Mouse (Mus musculus) midbrain, embryonic 14.5 days (tissue): ENCODE measurements around the gene Speer4c. TPM values are rescaled to one million over a fixed set of nuclear protein-coding genes. Genes with fewer than 3 reads are reported as not detected.
"Not testable (repeated sequence)": the region's sequence is repeated elsewhere in the genome, so short reads cannot be mapped to it uniquely, and the experiment has no call there.

Experiments used
- ATAC-seq: fragments of 200-750 bp; cut with Nextera tagmentation; 2 replicates; pipeline ENCODE4 v1.8.0; 2017; ENCODE audit warnings: moderate number of reproducible peaks, moderate library complexity; ENCODE audit not compliant: low FRiP score, low TSS enrichment
- DNase-seq: peaks from one replicate; pipeline ENCODE4 v3.0.0-alpha.2; 2015
- H3K27ac ChIP-seq: fragments of 300-500 bp; sonication (generic); replicated peaks from 2 replicates; pipeline ENCODE4 v1.5.1; 2014; ENCODE audit warnings: mild to moderate bottlenecking, low read depth, low read length, moderate library complexity
- H3K27me3 ChIP-seq: fragments of 300-500 bp; sonication (generic); 2 replicates; pipeline ENCODE4 v1.6.1; 2014; ENCODE audit warnings: low read length, control low read depth, mixed read lengths; ENCODE audit not compliant: control insufficient read depth, insufficient read depth
- H3K36me3 ChIP-seq: fragments of 300-500 bp; sonication (generic); 2 replicates; pipeline ENCODE4 v1.6.1; 2014; ENCODE audit warnings: low read length, control low read depth; ENCODE audit not compliant: control insufficient read depth, insufficient read depth
- H3K4me1 ChIP-seq: fragments of 300-500 bp; sonication (generic); 2 replicates; pipeline ENCODE4 v1.6.1; 2014; ENCODE audit warnings: mild to moderate bottlenecking, antibody characterized with exemption, low read length, control low read depth; ENCODE audit not compliant: control insufficient read depth, insufficient read depth
- H3K4me2 ChIP-seq: fragments of 300-500 bp; sonication (generic); 2 replicates; pipeline ENCODE4 v1.6.1; 2014; ENCODE audit warnings: mild to moderate bottlenecking, low read length, moderate library complexity
- H3K4me3 ChIP-seq: fragments of 300-500 bp; sonication (generic); replicated peaks from 2 replicates; pipeline ENCODE4 v1.5.1; 2014; ENCODE audit warnings: low read depth, low read length
- H3K9ac ChIP-seq: fragments of 300-500 bp; sonication (generic); replicated peaks from 2 replicates; pipeline ENCODE4 v1.6.1; 2014; ENCODE audit warnings: mild to moderate bottlenecking, low read length, moderate library complexity
- H3K9me3 ChIP-seq: fragments of 300-500 bp; sonication (generic); 2 replicates; pipeline ENCODE4 v1.6.1; 2016; ENCODE audit warnings: low read length, control low read depth, mixed read lengths; ENCODE audit not compliant: control insufficient read depth
- WGBS: fragments of 180-500 bp; shearing (Covaris S2); extraction: QIAGEN DNeasy Blood & Tissue Kit; methylation state at CpG from one replicate; pipeline ENCODE4 v1.1.7; 2014; 5-methylcytosine and 5-hydroxymethylcytosine counted together
- polyA plus RNA-seq: library from polyadenylated mRNA; unstranded; fragments of >200 nt; fragmentation: Nextera tagmentation; extraction: Ambion mirVana; gene quantifications from 2 replicates; pipeline ENCODE4 v1.2.1, GENCODE M21; 2014

Gene Speer4c
- polyA plus RNA-seq, 1 experiment from 2014 or later: not detected

DNA sequence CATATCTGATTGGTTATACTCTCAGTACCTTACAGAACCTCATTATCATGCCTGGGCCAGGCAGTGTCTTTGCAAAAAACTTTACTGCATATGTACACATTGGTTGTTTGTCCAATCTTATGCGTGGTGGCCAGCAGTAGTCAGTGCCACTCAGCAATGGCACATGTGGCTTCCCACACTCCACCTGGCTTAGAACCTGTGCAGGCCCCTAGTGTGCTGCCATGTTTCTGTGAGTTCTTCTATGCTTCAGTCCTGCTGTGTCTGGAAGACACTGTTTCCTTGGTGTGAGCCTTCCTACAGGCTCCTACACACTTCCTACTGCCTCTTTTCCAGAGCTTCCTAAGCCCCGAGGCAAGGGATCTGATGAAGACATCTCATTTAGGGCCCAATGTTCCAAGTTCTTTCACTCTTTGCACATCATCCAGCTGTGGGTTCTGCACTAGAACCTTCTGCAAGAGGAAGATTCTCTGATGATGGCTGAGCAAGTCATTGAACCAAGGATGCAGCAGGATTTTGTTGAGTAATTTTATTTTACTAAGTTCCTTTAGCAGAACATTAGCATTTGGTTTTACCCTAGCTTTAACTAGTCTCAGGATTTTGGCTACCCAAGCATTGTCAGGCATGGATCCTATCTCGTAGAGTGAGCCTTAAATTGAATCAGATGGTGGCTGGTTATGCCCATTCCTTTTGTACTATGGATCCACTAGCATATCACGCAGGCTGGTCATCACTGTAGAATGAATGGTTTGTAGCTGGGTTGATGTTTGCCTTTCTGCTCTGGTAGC, 25.0 kb downstream of the Speer4c start:
- WGBS: 60% methylated on average over 4 of the region's 4 CpGs
- peaks cover 19% of the 10 kb centered on the region for H3K9me3 ChIP-seq
- not testable (repeated sequence) for DNase-seq, H3K9ac ChIP-seq, H3K27me3 ChIP-seq, H3K4me1 ChIP-seq, H3K36me3 ChIP-seq, H3K4me2 ChIP-seq, H3K27ac ChIP-seq, H3K4me3 ChIP-seq
- peak; percentile 79 for ATAC-seq

GRCm38 (mm10) chr5:15681301-15682035, 32.6 kb downstream of the Speer4c start:
- ATAC-seq: peak; percentile 82
- not testable (repeated sequence) for H3K4me2 ChIP-seq, DNase-seq

GRCm38 (mm10) chr5:15679980-15680949, 33.8 kb downstream of the Speer4c start:
- not testable (repeated sequence) for DNase-seq, H3K27ac ChIP-seq, H3K36me3 ChIP-seq, H3K9ac ChIP-seq, H3K27me3 ChIP-seq, H3K4me3 ChIP-seq, H3K4me2 ChIP-seq, H3K4me1 ChIP-seq
- ATAC-seq: peak; percentile 84
- H3K9me3 ChIP-seq: peaks cover 12% of the 10 kb centered on the region
- 70% methylated on average over 13 of the region's 13 CpGs for WGBS

More at GRCm38 (mm10) chr5:15681301-15682035, 32.6 kb downstream of the Speer4c start:
- not testable (repeated sequence) for H3K27ac ChIP-seq, H3K36me3 ChIP-seq, H3K4me1 ChIP-seq, H3K4me3 ChIP-seq, H3K27me3 ChIP-seq, H3K9ac ChIP-seq
- peaks cover 12% of the 10 kb centered on the region for H3K9me3 ChIP-seq
- 84% methylated on average over 7 of the region's 10 CpGs for WGBS

GRCm38 (mm10) chr5:15678907-15679306, 35.2 kb downstream of the Speer4c start:
- ATAC-seq, H3K27me3 ChIP-seq, H3K4me2 ChIP-seq, H3K9me3 ChIP-seq, H3K36me3 ChIP-seq, H3K4me3 ChIP-seq, H3K27ac ChIP-seq, H3K4me1 ChIP-seq, H3K9ac ChIP-seq, DNase-seq: not testable (repeated sequence)
- WGBS: 69% methylated on average over 2 of the region's 2 CpGs

- 76% methylated on average over 2 of the region's 4 CpGs for WGBS
- not testable (repeated sequence) for H3K27ac ChIP-seq, H3K27me3 ChIP-seq, H3K4me2 ChIP-seq, H3K9ac ChIP-seq, H3K4me3 ChIP-seq, H3K36me3 ChIP-seq, DNase-seq, H3K4me1 ChIP-seq
- ATAC-seq: peak; percentile 66
- peaks cover 16% of the 10 kb centered on the region for H3K9me3 ChIP-seq
Observed at GRCm38 (mm10) chr5:15677750-15678149, 36.3 kb downstream of the Speer4c start.

GRCm38 (mm10) chr5:15674429-15675244, 39.4 kb downstream of the Speer4c start:
- not testable (repeated sequence) for H3K4me1 ChIP-seq, DNase-seq, H3K36me3 ChIP-seq, H3K27me3 ChIP-seq, H3K27ac ChIP-seq, H3K4me3 ChIP-seq, H3K4me2 ChIP-seq, H3K9ac ChIP-seq
- WGBS: 89% methylated on average over 5 of the region's 8 CpGs
- ATAC-seq: peak; percentile 82
- H3K9me3 ChIP-seq: peaks cover 13% of the 10 kb centered on the region

- not testable (repeated sequence) for H3K4me1 ChIP-seq, H3K4me2 ChIP-seq, H3K9ac ChIP-seq, ATAC-seq, H3K36me3 ChIP-seq, H3K4me3 ChIP-seq, H3K27me3 ChIP-seq, H3K27ac ChIP-seq, DNase-seq
- H3K9me3 ChIP-seq: peaks cover 13% of the 10 kb centered on the region
- WGBS: 80% methylated on average over 2 of the region's 2 CpGs
Observed at GRCm38 (mm10) chr5:15673989-15674388, 40.1 kb downstream of the Speer4c start.

GRCm38 (mm10) chr5:15670789-15671188, 43.3 kb downstream of the Speer4c start:
- not testable (repeated sequence) for H3K4me3 ChIP-seq, H3K4me1 ChIP-seq, H3K27ac ChIP-seq, H3K9ac ChIP-seq, DNase-seq, H3K27me3 ChIP-seq, H3K36me3 ChIP-seq, H3K9me3 ChIP-seq, H3K4me2 ChIP-seq
- WGBS: 85% methylated on average over 7 of the region's 18 CpGs
- peak; percentile 63; the same call in 1 of the 2 replicates for ATAC-seq
